In the genomic region with DNA sequence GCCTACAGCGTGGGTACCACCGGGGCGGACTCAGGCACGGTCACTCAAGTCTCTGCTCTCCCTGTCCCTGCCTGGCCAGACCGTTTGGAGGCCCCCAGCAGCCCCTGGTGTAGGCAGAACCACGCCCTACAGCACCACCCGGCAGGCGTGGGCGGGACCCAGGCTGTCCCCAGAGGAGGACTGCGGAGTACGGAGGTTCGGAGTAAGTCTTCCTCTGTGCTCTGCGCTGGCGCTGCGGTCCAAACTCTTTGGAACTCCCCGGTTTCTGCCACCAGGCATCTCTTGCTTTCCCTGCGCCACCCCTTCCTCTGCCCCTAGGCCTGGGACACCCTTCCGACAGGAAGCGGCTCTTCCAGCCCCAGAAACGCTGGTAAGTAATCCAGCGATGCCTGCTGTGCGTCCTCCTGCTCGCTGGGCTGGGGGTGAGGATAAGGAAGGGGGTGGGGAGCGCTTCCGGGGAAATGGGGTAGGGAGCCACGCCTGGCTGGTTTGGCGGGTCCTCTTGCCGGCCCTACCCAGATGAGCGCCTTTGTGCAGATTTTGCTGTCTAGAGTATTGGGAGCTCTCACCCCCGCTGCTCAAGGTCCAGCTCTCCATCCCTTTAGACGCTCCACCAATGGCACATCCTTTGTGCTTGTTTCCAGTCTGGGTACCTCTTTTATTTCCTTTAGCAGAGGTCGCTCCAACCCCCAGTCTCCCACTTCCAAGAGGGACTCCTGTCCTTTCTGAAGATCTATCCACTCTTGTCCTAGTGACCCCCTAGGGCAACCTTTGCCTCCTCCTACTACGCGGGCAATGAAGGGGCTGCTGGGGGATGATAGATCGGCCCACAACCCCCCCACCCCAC, we compare ENCODE assay signal across 8 mouse cellular contexts. TPM values are rescaled to one million over a fixed set of nuclear protein-coding genes. Genes with fewer than 3 reads are reported as not detected.
DNase-seq lines count a peak whose midpoint lies in the region; ATAC-seq and TF ChIP-seq lines count a peak whose summit lies in the region.

A gene (plus strand): TSS at position 144 of the 847 bp plus-strand sequence.

- H3K9me3 ChIP-seq in forebrain, embryonic 16.5 days (ENCODE audit: control insufficient read depth, low read length), result no peaks in the 10 kb centered on the region
- H3K9me3 ChIP-seq in lung, embryonic 15.5 days, result no peaks in the 10 kb centered on the region

- peak; percentile 76 for ATAC-seq in forebrain, embryonic 16.5 days
- ATAC-seq in lung, embryonic 15.5 days (ENCODE audit: borderline replicate concordance, extremely low read depth, low FRiP score, low TSS enrichment), result peak; percentile 72

- WGBS in forebrain, embryonic 16.5 days, result 0% methylated on average over 35 of the region's 35 CpGs
- 1% methylated on average over 33 of the region's 35 CpGs for WGBS in lung, embryonic 15.5 days
- WGBS in olfactory bulb, adult 2 months, result 4% methylated on average over 35 of the region's 35 CpGs

- H3K9ac ChIP-seq in forebrain, embryonic 16.5 days (replicated peaks; ENCODE audit: low read depth, low read length), result peak within 1 kb of the TSS; percentile 73
- peak within 1 kb of the TSS; percentile 67 for H3K9ac ChIP-seq in lung, embryonic 15.5 days

- no peaks in the 10 kb centered on the region for H3K27me3 ChIP-seq in C2C12 (ENCODE audit: control insufficient read depth, insufficient read depth, insufficient read length)
- no peaks in the 10 kb centered on the region for H3K27me3 ChIP-seq in forebrain, embryonic 16.5 days (replicated peaks; ENCODE audit: control insufficient read depth, insufficient read depth, low read length)
- H3K27me3 ChIP-seq in lung, embryonic 15.5 days, result no peaks in the 10 kb centered on the region

- H3K4me3 ChIP-seq in C2C12 (ENCODE audit: insufficient read depth, poor library complexity, severe bottlenecking), result peak within 1 kb of the TSS; percentile 41
- H3K4me3 ChIP-seq in forebrain, embryonic 16.5 days (replicated peaks; ENCODE audit: low read length), result peak within 1 kb of the TSS; percentile 63
- peak within 1 kb of the TSS; percentile 62 for H3K4me3 ChIP-seq in lung, embryonic 15.5 days
- H3K4me3 ChIP-seq in olfactory bulb, adult 2 months (ENCODE audit: insufficient read depth, low read depth, low read length), result peak within 1 kb of the TSS; percentile 50

- H3K27ac ChIP-seq in forebrain, embryonic 16.5 days (ENCODE audit: low read length), result peak within 1 kb of the TSS; percentile 34
- H3K27ac ChIP-seq in lung, embryonic 15.5 days, result peak within 1 kb of the TSS; percentile 92
- H3K27ac ChIP-seq in olfactory bulb, adult 2 months (ENCODE audit: insufficient read depth, low read depth, low read length), result peak within 1 kb of the TSS; percentile 83

- peaks cover 15% of the 10 kb centered on the region for H3K4me1 ChIP-seq in forebrain, embryonic 16.5 days (replicated peaks; ENCODE audit: control insufficient read depth, insufficient read depth, low read length)
- H3K4me1 ChIP-seq in lung, embryonic 15.5 days, result peaks cover 59% of the 10 kb centered on the region
- peaks cover 28% of the 10 kb centered on the region for H3K4me1 ChIP-seq in olfactory bulb, adult 2 months (ENCODE audit: control insufficient read depth, insufficient read depth, low read length)

- no peaks in the 10 kb centered on the region for H3K36me3 ChIP-seq in C2C12 (ENCODE audit: control insufficient read depth, insufficient read depth)
- 0 out of 2 replicates have a peak, but pooled peaks cover 3% of the 10 kb centered on the region for H3K36me3 ChIP-seq in forebrain, embryonic 16.5 days (ENCODE audit: control insufficient read depth, insufficient read depth)
- H3K36me3 ChIP-seq in lung, embryonic 15.5 days, result peaks cover 25% of the 10 kb centered on the region; the same call in 1 of the 2 replicates

- H3K79me3 ChIP-seq in C2C12 (ENCODE audit: low read depth), result no peaks in the 10 kb centered on the region

- intact Hi-C loops in heart, postnatal 25 days (cut with DNase I), result no loop called here

- H3ac ChIP-seq in C2C12 (ENCODE audit: control insufficient read depth, insufficient read length, low read depth), result peak within 1 kb of the TSS; percentile 81

- H3K79me2 ChIP-seq in C2C12 (ENCODE audit: control insufficient read depth, insufficient read depth), result no peaks in the 10 kb centered on the region

- DNase-seq in adrenal gland, adult 2 months, result peak; percentile 71
- peak; percentile 65 for DNase-seq in heart, postnatal 25 days (ENCODE audit: low spot score)
- DNase-seq in layer of hippocampus, adult 8-10 months (ENCODE audit: low spot score in 2 of 2), result peak in 1 of 2 experiments; percentile 43
- DNase-seq in thymus, postnatal 14 days, result peak; percentile 80

- TF ChIP-seq POLR2A in olfactory bulb, adult 2 months (IDR thresholded peaks at IDR 0.05; ENCODE audit: insufficient read depth, low read depth, low read length), result 0 out of 2 replicates have a peak, but pooled peaks have one; percentile 31

- H3K4me2 ChIP-seq in forebrain, embryonic 16.5 days (ENCODE audit: low read length), result peak within 1 kb of the TSS; percentile 76
- peak within 1 kb of the TSS; percentile 86 for H3K4me2 ChIP-seq in lung, embryonic 15.5 days

- no peak for TF ChIP-seq CTCF in C2C12 (IDR thresholded peaks at IDR 0.05; ENCODE audit: control insufficient read depth, insufficient read depth, insufficient read length)
- TF ChIP-seq CTCF in olfactory bulb, adult 2 months (IDR thresholded peaks at IDR 0.05; ENCODE audit: insufficient read depth, low read depth, low read length), result no peak

TF ChIP-seq in C2C12, 6 proteins besides CTCF, POLR2A, EP300 and RAD21:
- TF ChIP-seq CEBPB (IDR thresholded peaks at IDR 0.05; ENCODE audit: low read depth) (no peak), FOSL1 (IDR thresholded peaks at IDR 0.05; ENCODE audit: insufficient read depth, low read length, poor library complexity, severe bottlenecking) (no peak), MYOG (IDR thresholded peaks at IDR 0.05; ENCODE audit: control insufficient read depth, extremely low read depth, insufficient read length) (no peak), USF1 (IDR thresholded peaks at IDR 0.05; ENCODE audit: low read depth) (no peak), MAX (IDR thresholded peaks at IDR 0.05) (no peak), MYOD1 (IDR thresholded peaks at IDR 0.05; ENCODE audit: control insufficient read depth, insufficient read length, low read depth) (no peak)

RNA-seq across cellular contexts. Expression of the gene that starts here (rescaled TPM):
- 27.7 TPM for polyA plus RNA-seq in C2C12 (2012; fragmentation: generic; extraction: Trizol)
- total RNA-seq in adrenal gland, adult 2 months (2021), result 10 to 100 TPM in 1 of 2 experiments, 1 to 10 TPM in 1; 6.2 to 11.1 TPM
- polyA plus RNA-seq in adrenal gland, adult 2 months (2012; rRNA removed), result 10.4 and 13.3 TPM in 2 replicates
- polyA plus RNA-seq in forebrain, embryonic 16.5 days (2015; fragmentation: Nextera tagmentation; extraction: Ambion mirVana), result 44.8 and 45.1 TPM in 2 replicates
- 10 to 100 TPM; 11.5 to 15.6 TPM for total RNA-seq in heart, postnatal 25 days (2021)
- 10 to 100 TPM; 16.4 to 33.5 (median 24.9) TPM for total RNA-seq in layer of hippocampus, adult 8-10 months (2022)
- 71.0 and 75.7 TPM in 2 replicates for polyA plus RNA-seq in lung, embryonic 15.5 days (2015; fragmentation: Nextera tagmentation; extraction: Ambion mirVana)
- not detected in 2 replicates for polyA plus RNA-seq in olfactory bulb, adult 2 months (2012; ENCODE audit: insufficient read depth, insufficient read length, low replicate concordance, missing spikeins)

Comparison
In these comparisons a context has a peak if more than half of its experiments do, and no peak if none do; other contexts are left out.
1. H3K27ac ChIP-seq: peak in every context shown above with its lines; median percentile 92 in lung, embryonic 15.5 days; 83 in olfactory bulb, adult 2 months; 34 in forebrain, embryonic 16.5 days.